Mouse (Mus musculus) forebrain, postnatal 0 days (tissue): ENCODE data around the gene Tmem201. TPM values are rescaled to one million over a fixed set of nuclear protein-coding genes. Genes with fewer than 3 reads are reported as not detected.

ENCODE experiments used
- ATAC-seq: fragments of 200-750 bp; cut with Nextera tagmentation; 2 replicates; pipeline ENCODE4 v1.8.0; 2017; ENCODE audit warnings: mild to moderate bottlenecking, moderate library complexity
- DNase-seq: peaks from one replicate; pipeline ENCODE4 v3.0.0-alpha.2; 2015
- H3K27ac ChIP-seq: fragments of 300-500 bp; sonication (generic); 2 replicates; pipeline ENCODE4 v1.5.1; 2014; ENCODE audit warnings: low read depth, mild to moderate bottlenecking, antibody characterized with exemption, low read length, moderate library complexity, mixed read lengths
- H3K27me3 ChIP-seq: fragments of 300-500 bp; sonication (generic); 2 replicates; pipeline ENCODE4 v1.6.1; 2014; ENCODE audit warnings: mild to moderate bottlenecking, low read length, mixed read lengths; ENCODE audit not compliant: insufficient read depth
- H3K36me3 ChIP-seq: fragments of 300-500 bp; sonication (generic); 2 replicates; pipeline ENCODE4 v1.6.1; 2014; ENCODE audit warnings: mild to moderate bottlenecking, moderate library complexity; ENCODE audit not compliant: insufficient read depth
- H3K4me1 ChIP-seq: fragments of 300-500 bp; sonication (generic); 2 replicates; pipeline ENCODE4 v1.6.1; 2014; ENCODE audit warnings: antibody characterized with exemption; ENCODE audit not compliant: insufficient read depth
- H3K4me2 ChIP-seq: fragments of 300-500 bp; sonication (generic); 2 replicates; pipeline ENCODE4 v1.6.1; 2014; ENCODE audit warnings: low read depth, mild to moderate bottlenecking, moderate library complexity
- H3K4me3 ChIP-seq: fragments of 300-500 bp; sonication (generic); 2 replicates; pipeline ENCODE4 v1.5.1; 2014; ENCODE audit warnings: low read depth, low read length, mixed read lengths
- H3K9ac ChIP-seq: fragments of 300-500 bp; sonication (generic); 2 replicates; pipeline ENCODE4 v1.6.1; 2014; ENCODE audit warnings: mild to moderate bottlenecking
- H3K9me3 ChIP-seq: fragments of 300-500 bp; sonication (generic); 2 replicates; pipeline ENCODE4 v1.6.1; 2016; ENCODE audit warnings: low read length
- CTCF ChIP-seq: sonication (generic); IDR thresholded peaks from 2 replicates; pipeline ENCODE4 v1.5.1; 2016; ENCODE audit warnings: antibody characterized with exemption, control low read depth, low read depth
- WGBS: fragments of 180-500 bp; shearing (Covaris S2); extraction: QIAGEN DNeasy Blood & Tissue Kit; methylation state at CpG from one replicate; pipeline ENCODE4 v1.1.7; 2014; 5-methylcytosine and 5-hydroxymethylcytosine counted together
- polyA plus RNA-seq: library from polyadenylated mRNA; unstranded; fragments of >200 nt; fragmentation: Nextera tagmentation; extraction: Ambion mirVana; gene quantifications from 2 replicates; pipeline ENCODE4 v1.2.1, GENCODE M21; 2015
- total RNA-seq: library from RNA; depleted of rRNA; stranded (reverse); fragments of >200 nt; gene quantifications from 2 replicates; pipeline ENCODE4 v1.2.3, GENCODE M21; 2014

Tmem201 gene
- total and polyA plus RNA-seq, 2 experiments from 2014 or later: 39.6 to 50.7 TPM

- ATAC-seq (no peak), DNase-seq (no peak)
- no peaks in the 10 kb centered on the region for H3K27me3 ChIP-seq
- TF ChIP-seq CTCF: no peak
- no peak overlapping the region for H3K4me2 ChIP-seq
- no peak overlapping the region for H3K27ac ChIP-seq
- no peak overlapping the region for H3K4me3 ChIP-seq
- H3K4me1 ChIP-seq: no peaks in the 10 kb centered on the region
- no peaks in the 10 kb centered on the region for H3K9me3 ChIP-seq
- 90% methylated on average over 18 of the region's 18 CpGs for WGBS
- no peak overlapping the region for H3K9ac ChIP-seq
- H3K36me3 ChIP-seq: peaks cover 18% of the 10 kb centered on the region
Measured at GRCm38 (mm10) chr4:149749003-149749662, 11.3 kb upstream of the Tmem201 start.

GRCm38 (mm10) chr4:149744119-149744518 lies 6.3 kb upstream of the Tmem201 start:
- no peak overlapping the region for H3K4me3 ChIP-seq
- no peak overlapping the region for H3K9ac ChIP-seq
- H3K27me3 ChIP-seq: no peaks in the 10 kb centered on the region
- H3K4me2 ChIP-seq: no peak overlapping the region
- peaks cover 18% of the 10 kb centered on the region for H3K36me3 ChIP-seq
- H3K27ac ChIP-seq: no peak overlapping the region
- DNase-seq (no peak), ATAC-seq (no peak)
- no peaks in the 10 kb centered on the region for H3K9me3 ChIP-seq
- H3K4me1 ChIP-seq: no peaks in the 10 kb centered on the region
- TF ChIP-seq CTCF: no peak
- 91% methylated on average over 7 of the region's 7 CpGs for WGBS

GRCm38 (mm10) chr4:149742011-149742530 lies 4.2 kb upstream of the Tmem201 start:
- no peaks in the 10 kb centered on the region for H3K27me3 ChIP-seq
- WGBS: 92% methylated on average over 14 of the region's 14 CpGs
- H3K36me3 ChIP-seq: peaks cover 18% of the 10 kb centered on the region
- no peak overlapping the region for H3K4me2 ChIP-seq
- TF ChIP-seq CTCF: no peak
- H3K4me3 ChIP-seq: no peak overlapping the region
- DNase-seq (no peak), ATAC-seq (no peak)
- no peak overlapping the region for H3K27ac ChIP-seq
- H3K4me1 ChIP-seq: no peaks in the 10 kb centered on the region
- no peak overlapping the region for H3K9ac ChIP-seq
- no peaks in the 10 kb centered on the region for H3K9me3 ChIP-seq

- Histone ChIP-seq H3K9me3 (no peaks in the 10 kb centered on the region), H3K27me3 (no peaks in the 10 kb centered on the region), H3K4me1 (0 out of 2 replicates have a peak, but pooled peaks cover 7% of the 10 kb centered on the region), H3K27ac (no peak overlapping the region), H3K4me3 (no peak overlapping the region), H3K36me3 (peaks cover 18% of the 10 kb centered on the region), H3K9ac (no peak overlapping the region), H3K4me2 (no peak overlapping the region)
- 86% methylated on average over 7 of the region's 7 CpGs for WGBS
- TF ChIP-seq CTCF: no peak
- DNase-seq (no peak), ATAC-seq (no peak)
Measured at GRCm38 (mm10) chr4:149740301-149740700, 2.5 kb upstream of the Tmem201 start.

- 0 out of 2 replicates have a peak, but pooled peaks cover 14% of the 10 kb centered on the region for H3K4me1 ChIP-seq
- no peak overlapping the region for H3K27ac ChIP-seq
- no peak for ATAC-seq
- no peaks in the 10 kb centered on the region for H3K27me3 ChIP-seq
- no peak overlapping the region for H3K4me2 ChIP-seq
- H3K4me3 ChIP-seq: no peak overlapping the region
- DNase-seq: no peak
- H3K36me3 ChIP-seq: peaks cover 12% of the 10 kb centered on the region
- no peak for TF ChIP-seq CTCF
- no peaks in the 10 kb centered on the region for H3K9me3 ChIP-seq
- 75% methylated on average over 5 of the region's 5 CpGs for WGBS
- no peak overlapping the region for H3K9ac ChIP-seq
Measured at GRCm38 (mm10) chr4:149739478-149739877, 1.6 kb upstream of the Tmem201 start.

GRCm38 (mm10) chr4:149736581-149736980 lies 1.3 kb downstream of the Tmem201 start:
- WGBS: 34% methylated on average over 4 of the region's 4 CpGs
- H3K4me3 ChIP-seq: peak overlapping the region; percentile 90
- peak overlapping the region; percentile 93 for H3K4me2 ChIP-seq
- H3K4me1 ChIP-seq: peaks cover 26% of the 10 kb centered on the region
- no peak overlapping the region for H3K27ac ChIP-seq
- H3K36me3 ChIP-seq: 0 out of 2 replicates have a peak, but pooled peaks cover 3% of the 10 kb centered on the region
- no peaks in the 10 kb centered on the region for H3K27me3 ChIP-seq
- DNase-seq: peak; percentile 50
- ATAC-seq: no peak
- H3K9me3 ChIP-seq: no peaks in the 10 kb centered on the region
- H3K9ac ChIP-seq: peak overlapping the region; percentile 79
- no peak for TF ChIP-seq CTCF

- H3K9ac ChIP-seq: no peak overlapping the region
- H3K27ac ChIP-seq: no peak overlapping the region
- ATAC-seq: no peak
- peak overlapping the region; percentile 93 for H3K4me2 ChIP-seq
- H3K27me3 ChIP-seq: no peaks in the 10 kb centered on the region
- no peak for DNase-seq
- no peaks in the 10 kb centered on the region for H3K9me3 ChIP-seq
- 67% methylated on average over 5 of the region's 5 CpGs for WGBS
- TF ChIP-seq CTCF: no peak
- H3K36me3 ChIP-seq: peaks cover 6% of the 10 kb centered on the region
- no peak overlapping the region for H3K4me3 ChIP-seq
- H3K4me1 ChIP-seq: peaks cover 26% of the 10 kb centered on the region
Measured at GRCm38 (mm10) chr4:149735624-149736250, 2.1 kb downstream of the Tmem201 start.
